Mouse (Mus musculus) spleen, postnatal 14 days (tissue): ENCODE results near the gene Rspry1.

ENCODE experiments used
- DNase-seq, 2 experiments: peaks; one replicate each; pipeline ENCODE4 v3.0.0; 2021 to 2022; ENCODE audit warnings: low spot score in 2 of 2

The Rspry1 gene

DNA sequence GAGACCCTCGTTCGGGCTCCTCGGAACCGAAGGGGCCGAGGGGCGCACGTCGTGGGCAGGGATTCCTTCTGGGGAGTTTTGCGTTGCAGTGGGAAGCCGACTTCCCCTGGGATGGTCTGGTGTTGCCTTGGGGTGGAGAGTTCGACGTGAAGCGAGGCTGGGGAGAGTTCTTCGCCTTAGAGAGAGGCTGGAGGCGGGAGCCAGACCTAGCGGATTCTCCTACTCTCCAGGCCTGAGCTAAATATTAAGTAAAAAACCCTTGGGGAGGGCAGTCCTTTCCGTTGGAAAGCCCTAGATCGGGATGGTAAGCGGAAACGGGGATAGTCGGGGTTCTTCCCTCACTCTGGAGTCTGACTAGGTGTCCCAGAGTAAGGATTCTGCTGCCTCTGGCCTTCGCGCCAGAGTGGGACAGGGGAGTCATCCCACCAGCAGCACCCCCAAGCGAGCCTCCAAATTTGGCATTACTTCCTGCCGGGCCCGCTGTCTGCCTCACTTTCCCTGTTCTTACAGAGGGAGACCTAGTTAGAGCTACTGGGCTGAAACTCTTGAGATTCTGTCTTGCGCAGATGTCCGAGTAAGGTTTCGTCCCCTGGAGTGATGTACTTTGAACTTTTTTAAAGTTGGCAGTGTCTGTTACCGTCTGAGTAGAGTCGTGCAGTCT, 864 bp downstream of the Rspry1 start:
- DNase-seq, result peak in 1 of 2 experiments; percentile 6

DNA sequence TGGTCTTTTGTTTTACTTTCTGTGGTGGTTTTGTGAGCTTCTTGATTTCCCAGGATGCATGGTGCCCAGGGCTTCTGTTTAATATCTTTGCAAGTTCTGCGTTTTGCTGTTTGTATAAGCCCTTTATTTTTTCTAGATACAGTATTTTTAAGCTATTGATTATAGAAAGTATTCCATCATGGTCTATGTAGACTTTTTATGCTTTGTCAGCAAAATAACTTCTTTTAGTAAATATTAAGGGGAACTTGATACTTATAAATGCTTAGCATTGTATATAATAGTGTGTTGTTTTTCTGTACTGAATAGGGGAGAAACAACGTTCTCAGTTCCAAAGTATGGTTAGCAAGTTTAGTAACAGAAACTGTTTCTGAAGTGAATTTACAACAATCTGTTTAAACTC, 2.3 kb downstream of the Rspry1 start:
- no peak for DNase-seq

DNA sequence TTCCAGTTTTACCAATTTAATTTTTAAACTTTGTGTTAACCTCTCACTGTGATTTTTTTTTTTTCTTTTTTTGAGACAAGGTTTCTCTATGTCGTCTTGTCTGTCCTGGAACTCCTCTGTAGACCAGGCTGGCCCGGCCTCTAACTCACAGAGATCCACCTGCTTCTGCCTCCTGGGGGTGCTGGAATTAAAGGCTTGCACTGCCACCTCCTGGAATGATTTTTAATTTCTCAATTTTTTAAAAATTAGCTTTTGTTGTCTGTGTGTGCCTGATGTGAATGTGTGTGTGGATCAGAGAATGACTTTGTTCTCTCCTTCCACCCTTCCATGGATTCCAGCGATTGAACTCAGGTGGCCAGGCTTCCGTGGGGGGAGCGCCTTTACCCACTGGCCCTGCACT, 5.3 kb downstream of the Rspry1 start:
- no peak for DNase-seq

DNA sequence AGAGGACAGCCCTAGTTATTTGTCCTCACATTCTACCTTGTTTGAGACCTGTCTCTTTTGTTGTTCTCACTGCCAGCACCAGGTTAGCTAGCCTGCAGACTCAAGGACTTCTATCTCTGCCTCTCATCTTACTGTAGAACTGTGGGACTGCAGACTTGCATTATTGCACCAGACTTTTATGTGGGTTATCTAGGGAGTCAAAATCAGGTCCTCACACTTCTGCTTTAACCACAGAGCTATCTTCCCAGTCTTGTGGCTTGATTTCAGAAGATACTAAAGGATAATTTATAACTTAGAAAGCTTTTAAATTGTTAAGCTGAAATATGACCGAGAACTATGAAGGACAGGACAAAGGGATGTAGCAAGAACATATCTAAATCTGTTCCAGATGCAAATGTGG, 23.1 kb downstream of the Rspry1 start:
- DNase-seq, result no peak

- DNase-seq, result no peak
Observed at GRCm38 (mm10) chr8:94633564-94634194, 31.9 kb downstream of the Rspry1 start.

DNA sequence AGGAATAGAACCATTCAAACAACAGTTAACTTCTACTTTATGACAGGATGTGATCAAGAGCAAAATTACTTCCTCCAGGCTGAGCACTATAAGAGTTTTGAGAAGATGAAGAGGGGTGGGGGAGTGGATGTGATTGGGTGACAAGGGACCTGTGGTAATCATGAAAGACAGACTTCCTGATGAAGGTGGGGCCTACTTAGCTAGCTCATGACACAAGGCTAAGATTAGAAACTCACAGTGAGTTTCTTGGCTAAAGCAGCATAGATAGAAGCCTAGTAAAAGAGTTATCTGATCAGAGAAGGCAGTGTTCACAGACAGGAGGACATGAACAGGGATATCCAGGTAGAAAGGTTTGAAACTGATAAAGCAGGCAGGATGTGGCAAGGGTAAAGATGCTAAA, 32.5 kb downstream of the Rspry1 start:
- DNase-seq, result no peak

- no peak for DNase-seq
Observed at GRCm38 (mm10) chr8:94641183-94641582, 39.4 kb downstream of the Rspry1 start.

- no peak for DNase-seq
Observed at GRCm38 (mm10) chr8:94641938-94642337, 40.2 kb downstream of the Rspry1 start.

DNA sequence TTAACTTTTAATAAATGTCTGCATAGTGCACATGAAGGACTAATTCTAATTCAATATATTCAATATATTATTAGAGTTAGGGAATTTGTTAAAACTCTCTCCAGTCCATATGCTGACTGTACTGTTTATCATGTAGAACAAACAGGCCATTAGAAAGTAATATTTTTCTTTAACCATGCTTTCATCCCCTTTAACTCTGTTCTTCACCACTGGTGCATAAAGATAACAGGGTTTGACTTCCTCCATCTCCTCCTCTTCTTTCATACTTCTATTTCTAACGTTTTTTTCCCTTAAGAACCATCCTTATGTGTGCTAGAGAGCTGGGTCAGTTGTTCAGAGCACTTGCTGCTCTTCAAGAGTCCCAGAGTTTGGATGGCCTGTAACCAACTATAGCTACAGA, 43.5 kb downstream of the Rspry1 start:
- DNase-seq, result no peak

DNA sequence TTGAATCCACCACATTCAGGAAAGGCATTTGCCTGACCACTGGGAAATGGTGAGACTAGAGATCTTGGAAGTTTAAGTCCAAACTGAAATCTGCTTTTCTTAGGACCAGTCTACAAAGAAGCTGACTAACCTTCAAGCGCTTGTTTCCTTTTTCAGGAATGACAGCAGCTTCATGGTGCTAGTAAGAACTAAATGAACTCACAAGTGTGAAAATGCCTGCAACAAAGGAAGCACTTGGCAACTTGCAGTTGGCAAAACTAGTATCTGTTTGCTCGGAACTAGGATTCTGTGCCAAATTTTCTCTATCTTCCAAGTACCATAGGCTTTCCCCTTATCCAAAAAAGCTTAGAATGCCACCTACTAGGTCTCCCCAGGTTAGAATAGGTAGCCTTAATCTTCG, 44.4 kb downstream of the Rspry1 start:
- DNase-seq, result no peak

GRCm38 (mm10) chr8:94649496-94649895, 47.8 kb downstream of the Rspry1 start:
- no peak for DNase-seq

GRCm38 (mm10) chr8:94652951-94653350, 51.2 kb downstream of the Rspry1 start:
- DNase-seq, result no peak

DNA sequence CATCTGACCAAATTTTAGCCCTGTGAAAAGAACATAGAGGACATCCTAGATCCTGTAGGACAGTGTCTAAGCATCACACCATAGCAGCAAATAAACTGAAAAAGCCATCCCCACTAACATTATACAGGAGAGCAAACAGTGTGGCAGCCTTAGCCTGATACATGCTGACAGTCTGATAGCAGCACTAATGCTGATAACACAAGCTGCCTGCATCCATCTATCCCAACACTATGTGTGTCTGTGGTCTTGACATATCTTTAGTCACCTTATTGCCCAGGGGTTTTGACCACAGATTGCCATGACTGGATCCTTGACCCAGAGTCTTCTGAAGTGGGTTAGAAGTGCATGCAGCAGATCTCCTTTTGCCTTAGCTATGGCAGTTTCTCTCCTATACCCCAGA, 53.3 kb downstream of the Rspry1 start:
- DNase-seq, result no peak

- DNase-seq, result no peak
Observed at GRCm38 (mm10) chr8:94658031-94658430, 56.3 kb downstream of the Rspry1 start.

- no peak for DNase-seq
Observed at GRCm38 (mm10) chr8:94660418-94660817, 58.7 kb downstream of the Rspry1 start.

DNA sequence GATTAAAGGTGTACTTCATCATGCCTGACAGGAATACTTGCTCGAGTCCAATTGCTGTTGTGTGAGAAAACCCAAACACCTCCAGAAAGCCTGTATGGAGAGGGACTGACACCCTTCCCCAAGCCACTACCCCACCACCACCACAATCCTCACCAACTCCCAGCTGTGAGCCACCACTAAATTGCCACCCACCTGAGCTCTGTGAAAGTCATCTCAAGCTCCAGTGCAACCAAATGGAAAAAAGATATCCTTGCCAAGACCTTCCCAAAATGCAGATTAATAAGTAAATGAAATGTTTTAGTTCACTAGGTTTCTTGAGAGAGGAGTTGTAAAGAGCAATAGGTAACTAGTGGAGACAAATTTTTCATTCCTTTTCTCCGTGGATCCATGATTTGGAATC, 63.0 kb downstream of the Rspry1 start:
- no peak for DNase-seq

DNA sequence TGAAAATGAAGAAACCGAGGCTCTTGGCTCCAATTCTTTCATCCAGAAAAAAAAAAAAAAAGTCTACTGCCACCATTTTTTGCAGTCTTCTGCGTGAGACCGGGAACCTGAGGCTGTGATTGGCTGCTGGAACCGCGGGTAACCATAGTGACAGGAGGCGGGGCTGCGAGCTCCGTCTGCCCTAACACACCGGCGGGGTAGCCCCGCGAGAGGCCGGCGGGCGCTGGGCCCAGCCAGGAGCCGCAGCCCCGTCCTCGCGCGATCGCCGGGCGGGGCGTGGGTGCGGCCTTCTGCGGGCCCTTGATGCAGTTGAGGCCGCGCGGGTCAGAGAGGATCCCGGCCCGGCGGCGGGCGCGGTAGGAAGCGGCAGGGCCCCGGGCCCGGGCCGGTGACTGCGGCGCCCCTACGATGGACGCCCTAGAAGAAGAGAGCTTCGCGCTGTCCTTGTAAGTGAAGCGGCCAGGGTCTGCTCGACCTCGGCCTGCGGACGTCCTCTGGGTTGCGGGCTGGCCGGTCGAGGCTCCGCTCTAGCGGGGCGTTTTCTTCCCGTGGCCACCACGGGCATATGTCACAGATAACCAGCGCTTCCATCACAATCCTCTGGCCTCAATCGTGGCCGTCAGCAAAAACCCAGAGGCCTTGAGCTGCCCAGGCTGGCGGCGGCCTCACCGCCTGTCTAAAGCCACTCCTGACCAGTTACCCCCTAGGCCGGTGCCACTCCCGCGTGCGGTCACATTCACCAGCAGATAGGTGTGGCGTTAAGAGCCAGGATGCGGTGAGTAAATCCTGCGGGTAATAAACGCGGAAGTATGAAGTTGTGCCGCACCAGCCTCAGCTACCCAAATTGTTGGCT, 64.9 kb downstream of the Rspry1 start, which contains the start of gene Arl2bp:
Gene Arl2bp, plus strand, starts transcription at position 145 of the 853 bp plus-strand sequence.
- DNase-seq, result peak; percentile 88 to 92

DNA sequence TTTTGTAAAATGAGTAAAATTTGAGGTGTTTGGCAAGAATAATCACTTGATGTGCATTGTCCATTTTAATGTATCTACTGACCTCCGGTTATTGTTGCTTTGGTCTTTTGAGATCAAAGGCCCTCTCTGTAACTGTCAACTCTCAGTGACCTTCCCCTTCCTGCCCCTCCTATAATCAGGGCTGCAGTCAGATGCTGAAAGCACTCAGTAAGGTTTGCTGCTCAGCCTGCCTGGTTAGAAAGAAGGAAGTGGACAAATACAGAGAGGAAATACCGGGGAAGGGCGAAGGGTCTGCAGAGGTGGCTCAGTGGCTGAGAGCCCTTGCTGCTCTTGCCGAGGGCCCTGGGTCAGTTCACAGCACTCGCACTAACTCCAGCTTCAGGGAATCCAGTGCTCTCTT, 72.6 kb downstream of the Rspry1 start:
- no peak for DNase-seq

GRCm38 (mm10) chr8:94675923-94676322, 74.2 kb downstream of the Rspry1 start:
- no peak for DNase-seq

DNA sequence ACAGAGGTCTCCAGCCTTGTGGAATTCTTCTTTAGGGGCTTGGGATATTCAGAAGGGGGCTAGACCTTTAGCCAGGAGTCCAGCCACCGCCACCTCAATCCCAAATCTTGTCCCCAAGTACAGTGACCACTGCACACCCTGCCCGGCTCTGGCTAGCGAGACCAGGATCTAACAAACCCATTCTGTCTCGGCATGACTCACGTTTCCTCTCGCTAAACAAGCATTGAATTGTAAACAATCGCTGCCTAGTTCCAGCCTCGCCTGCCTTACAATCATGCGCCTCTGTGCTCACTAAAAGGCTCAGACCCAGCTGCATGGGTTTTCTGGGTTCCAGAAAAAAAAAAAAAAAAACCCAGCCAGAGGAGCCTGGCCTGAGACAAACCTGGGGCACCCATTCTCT, 76.8 kb downstream of the Rspry1 start:
- DNase-seq, result no peak

DNA sequence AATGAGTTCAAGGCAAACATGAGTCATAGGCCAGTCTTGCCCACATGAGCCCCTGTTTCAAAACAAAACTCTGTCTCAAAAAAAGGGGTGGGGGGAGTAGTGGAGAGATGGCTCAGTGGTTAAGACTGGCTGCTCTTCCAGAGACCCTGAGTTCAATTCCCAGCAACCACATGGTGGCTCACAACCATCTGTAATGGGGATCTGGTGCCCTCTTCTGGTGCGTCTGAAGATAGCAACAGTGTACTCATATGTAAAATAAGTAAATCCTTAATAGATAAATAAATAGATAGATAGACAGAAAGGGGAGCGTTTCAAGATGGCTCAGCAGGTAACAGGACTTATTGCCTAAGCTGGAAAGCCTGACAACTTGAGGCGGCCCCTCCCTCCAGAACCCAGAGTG, 78.7 kb downstream of the Rspry1 start:
- DNase-seq, result no peak

DNA sequence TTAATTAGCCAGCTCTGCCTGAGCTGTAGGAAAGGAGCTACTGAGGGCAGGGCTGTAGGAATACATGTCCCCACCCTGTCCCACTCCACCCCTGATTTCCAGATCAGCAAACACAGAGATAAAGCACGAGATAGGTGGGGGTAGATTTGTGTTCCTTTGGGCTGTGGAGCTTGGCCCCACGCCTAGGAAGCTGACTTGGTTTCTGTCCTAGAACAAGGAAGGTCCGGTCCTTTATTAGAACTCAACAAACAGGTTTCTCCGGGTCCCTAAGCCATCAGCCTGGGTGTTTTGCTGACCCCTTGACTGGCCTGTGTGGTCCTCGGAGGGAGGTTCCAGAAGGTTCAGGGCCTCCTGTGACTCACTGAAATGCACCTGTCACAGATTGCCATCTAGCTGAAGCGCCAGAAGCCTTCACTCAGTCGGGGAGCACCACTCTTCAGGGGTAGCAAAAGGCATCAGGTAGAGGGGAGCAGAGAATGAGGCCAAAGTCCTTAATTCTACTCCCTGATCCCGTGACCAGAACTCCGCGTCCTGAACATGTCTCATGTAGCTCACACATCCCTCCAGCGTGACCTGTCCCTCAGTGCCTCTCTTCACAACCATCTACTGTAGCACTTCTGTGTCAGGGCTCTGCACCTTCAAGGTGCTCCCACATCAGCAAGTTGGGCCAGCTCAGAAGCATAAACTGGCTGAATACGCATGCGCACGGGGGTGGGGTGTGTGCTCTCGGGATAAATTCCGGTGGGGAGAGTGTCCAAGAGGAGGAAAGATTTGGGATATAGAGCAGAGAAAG, 81.2 kb downstream of the Rspry1 start:
- DNase-seq, result no peak
